Mouse (Mus musculus) cerebellum, adult 2 months (tissue): ENCODE measurements at regions not wholly inside any gene's neighbourhood (a gene's known extent, or its start where the extent isn't known, plus 50 kb on each side); places are given as distances from the start of the nearest gene placed in this dataset.

Experiments
- DNase-seq, 2 experiments: peaks; one replicate each; pipeline ENCODE4 v3.0.0; 2021
- H3K27ac ChIP-seq: fragments of 200-500 bp; 2 replicates; pipeline ENCODE4 v1.5.1; 2012; ENCODE audit warnings: low read length, control low read depth, inconsistent platforms; ENCODE audit not compliant: insufficient read depth
- H3K27me3 ChIP-seq: fragments of 200-500 bp; 2 replicates; pipeline ENCODE4 v1.6.1; 2012; ENCODE audit warnings: inconsistent platforms, mild to moderate bottlenecking, low read length, moderate library complexity; ENCODE audit not compliant: control insufficient read depth, insufficient read depth
- H3K4me1 ChIP-seq: fragments of 200-500 bp; 2 replicates; pipeline ENCODE4 v1.6.1; 2011; ENCODE audit warnings: low read length; ENCODE audit not compliant: control insufficient read depth, insufficient read depth
- H3K4me3 ChIP-seq: fragments of 200-500 bp; replicated peaks from 2 replicates; pipeline ENCODE3; 2011; ENCODE audit warnings: mild to moderate bottlenecking, low read depth, low read length, control low read depth; ENCODE audit not compliant: insufficient read depth
- CTCF ChIP-seq: fragments of 200-500 bp; IDR thresholded peaks from 2 replicates; pipeline ENCODE4 v1.5.1; 2011; ENCODE audit warnings: low read depth, mild to moderate bottlenecking, control low read depth, low read length, moderate library complexity, borderline replicate concordance; ENCODE audit not compliant: insufficient read depth
- POLR2A ChIP-seq: fragments of 200-500 bp; IDR thresholded peaks from 2 replicates; pipeline ENCODE4 v1.6.1; 2011; ENCODE audit warnings: low read length, control low read depth, borderline replicate concordance; ENCODE audit not compliant: insufficient read depth
- whole genome bisulfite sequencing: fragments of 180-500 bp; shearing (Covaris S2); methylation state at CpG from one replicate; pipeline ENCODE4 v1.1.7; 2018; 5-methylcytosine and 5-hydroxymethylcytosine counted together

DNA sequence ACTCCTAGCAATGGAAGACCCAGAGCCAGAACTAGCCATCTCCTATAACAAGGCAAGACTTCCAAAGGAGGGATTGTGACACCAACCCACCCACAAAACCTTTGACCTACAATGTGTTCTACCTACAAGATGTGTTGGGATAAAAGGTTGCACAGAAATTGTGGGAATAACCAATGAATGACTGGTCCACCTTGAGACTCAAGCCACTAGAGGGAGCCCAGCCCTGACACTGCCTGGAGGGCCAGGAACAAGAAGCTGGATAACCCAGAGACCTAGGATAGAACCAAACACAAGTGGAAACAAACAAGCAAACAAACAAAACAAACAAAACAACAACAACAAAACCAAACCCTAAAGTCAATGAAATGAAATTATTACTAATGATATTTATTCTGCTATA lies 288.8 kb downstream of the Dchs2 start:
- Histone ChIP-seq H3K27me3 (no peaks in the 10 kb centered on the region), H3K4me3 (no peak overlapping the region), H3K27ac (no peak overlapping the region), H3K4me1 (no peaks in the 10 kb centered on the region)
- TF ChIP-seq POLR2A (no peak), CTCF (no peak)
- no peak for DNase-seq

- H3K27ac ChIP-seq = no peak overlapping the region
- no peaks in the 10 kb centered on the region for H3K27me3 ChIP-seq
- no peaks in the 10 kb centered on the region for H3K4me1 ChIP-seq
- TF ChIP-seq POLR2A (no peak), CTCF (no peak)
- no peak overlapping the region for H3K4me3 ChIP-seq
- no peak for DNase-seq
- WGBS = 51% methylated on average over 7 of the region's 7 CpGs
These were observed 296.5 kb downstream of the Dchs2 start for GRCm38 (mm10) chr3:83424267-83424666.

- TF ChIP-seq CTCF (no peak), POLR2A (no peak)
- H3K27me3 ChIP-seq = no peaks in the 10 kb centered on the region
- no peaks in the 10 kb centered on the region for H3K4me1 ChIP-seq
- DNase-seq = no peak
- WGBS = 20% methylated on average over 3 of the region's 3 CpGs
- no peak overlapping the region for H3K4me3 ChIP-seq
- H3K27ac ChIP-seq = no peak overlapping the region
These were observed 301.6 kb downstream of the Dchs2 start for GRCm38 (mm10) chr3:83429376-83429775.

DNA sequence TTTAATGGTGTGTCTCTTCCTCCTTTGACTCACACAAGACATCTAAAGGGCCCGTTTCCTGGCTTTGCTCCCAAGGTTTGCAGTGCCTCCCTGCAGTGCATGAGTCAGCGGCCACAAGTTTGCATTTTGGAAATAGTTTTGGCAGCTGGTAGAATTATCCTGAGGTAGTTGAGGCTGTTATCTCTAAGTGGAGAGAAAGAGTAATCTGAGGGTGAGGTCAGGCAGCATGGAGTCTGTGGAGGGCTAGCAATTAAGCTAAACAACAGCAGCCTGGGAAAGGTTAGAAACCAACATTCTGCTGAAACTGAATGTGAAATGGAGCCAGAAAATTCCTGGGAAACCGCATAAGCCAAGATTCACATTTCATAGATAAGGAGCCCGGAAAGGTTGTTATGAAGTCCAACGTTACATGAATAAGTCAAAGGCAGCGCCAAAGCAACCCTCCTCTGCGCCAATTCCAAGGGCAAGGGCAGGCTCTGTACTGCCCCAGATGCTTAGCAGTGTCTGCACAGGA lies 318.5 kb downstream of the Dchs2 start:
- WGBS = 27% methylated on average over 7 of the region's 7 CpGs
- Histone ChIP-seq H3K27me3 (no peaks in the 10 kb centered on the region), H3K4me1 (no peaks in the 10 kb centered on the region), H3K27ac (no peak overlapping the region), H3K4me3 (no peak overlapping the region)
- no peak for DNase-seq
- no peak for TF ChIP-seq CTCF
- TF ChIP-seq POLR2A = no peak

DNA sequence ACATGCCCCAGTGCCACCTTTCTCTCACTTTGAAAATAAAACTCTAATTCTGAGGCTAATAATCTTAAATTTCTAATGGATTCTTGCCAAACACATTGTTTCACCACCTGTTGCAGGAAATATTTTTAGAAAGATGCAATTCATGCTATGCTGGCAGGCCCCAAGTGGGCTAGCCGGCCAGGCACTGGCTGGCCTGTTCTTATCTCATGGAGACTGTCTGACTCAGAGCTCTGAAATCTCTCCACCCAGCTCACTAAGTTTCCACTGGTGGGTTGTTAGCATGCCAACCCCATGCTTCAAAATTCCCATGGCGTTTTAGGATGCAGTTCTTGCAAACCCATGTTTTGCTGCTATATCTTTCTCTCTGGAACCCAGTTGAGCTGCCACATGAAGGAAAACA lies 315.5 kb upstream of the Sfrp2 start:
- H3K27ac ChIP-seq = no peak overlapping the region
- H3K4me3 ChIP-seq = no peak overlapping the region
- no peaks in the 10 kb centered on the region; the same call in 1 of the 2 replicates for H3K27me3 ChIP-seq
- 72% methylated on average over 2 of the region's 2 CpGs for WGBS
- no peak for DNase-seq
- no peaks in the 10 kb centered on the region for H3K4me1 ChIP-seq
- no peak for TF ChIP-seq POLR2A
- no peak for TF ChIP-seq CTCF

DNA sequence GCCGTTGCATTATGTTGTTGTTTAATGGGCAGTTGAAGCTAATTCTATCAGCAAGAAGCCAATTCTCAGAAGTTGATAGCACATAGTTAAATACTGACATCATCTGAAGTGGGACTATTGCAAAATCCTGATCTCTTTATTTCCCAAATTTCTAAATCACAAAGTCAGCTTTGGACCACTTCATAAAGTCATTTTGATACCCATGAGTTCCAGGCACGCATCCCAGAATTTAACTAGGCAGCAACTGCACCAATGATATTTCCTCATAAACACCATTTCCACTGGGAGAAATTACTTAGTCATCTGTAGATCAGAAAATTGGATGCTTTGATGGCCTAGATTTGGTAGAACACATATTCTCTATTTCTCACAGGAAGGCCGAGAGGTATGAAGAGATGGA lies 314.8 kb upstream of the Sfrp2 start:
- DNase-seq = no peak
- Histone ChIP-seq H3K4me1 (no peaks in the 10 kb centered on the region), H3K27me3 (no peaks in the 10 kb centered on the region; the same call in 1 of the 2 replicates), H3K4me3 (no peak overlapping the region), H3K27ac (no peak overlapping the region)
- WGBS = 87% methylated on average over 3 of the region's 3 CpGs
- no peak for TF ChIP-seq POLR2A
- TF ChIP-seq CTCF = no peak

- no peak overlapping the region for H3K27ac ChIP-seq
- H3K4me1 ChIP-seq = no peaks in the 10 kb centered on the region
- H3K27me3 ChIP-seq = no peaks in the 10 kb centered on the region; the same call in 1 of the 2 replicates
- H3K4me3 ChIP-seq = no peak overlapping the region
- no peak for DNase-seq
- WGBS = 19% methylated on average over 2 of the region's 2 CpGs
- no peak for TF ChIP-seq POLR2A
These were observed 312.7 kb upstream of the Sfrp2 start for GRCm38 (mm10) chr3:83453462-83453861.

GRCm38 (mm10) chr3:83458450-83458849 lies 307.7 kb upstream of the Sfrp2 start:
- no peaks in the 10 kb centered on the region for H3K27me3 ChIP-seq
- no peak for TF ChIP-seq POLR2A
- TF ChIP-seq CTCF = no peak
- 88% methylated on average over 1 of the region's 1 CpGs for WGBS

DNA sequence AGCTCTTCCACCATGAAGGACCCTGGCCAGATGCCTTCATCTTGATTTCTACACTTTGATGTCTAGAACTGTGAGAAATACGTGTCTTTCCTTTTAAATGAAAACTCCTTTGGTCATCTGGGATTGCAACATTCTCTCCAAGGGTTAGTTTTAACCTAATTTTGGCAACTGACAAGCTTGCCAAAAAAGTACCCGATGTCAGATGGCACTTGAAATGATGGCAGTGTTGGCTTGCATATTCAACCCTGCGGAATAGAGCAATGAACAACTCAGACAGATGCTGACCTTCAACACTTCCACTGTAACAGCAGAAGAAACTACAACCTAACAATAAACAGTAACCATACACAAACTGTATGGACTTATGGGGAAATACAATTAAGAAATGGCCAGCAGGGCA lies 286.9 kb upstream of the Sfrp2 start:
- no peak for DNase-seq
- Histone ChIP-seq H3K4me1 (no peaks in the 10 kb centered on the region), H3K27me3 (no peaks in the 10 kb centered on the region), H3K4me3 (no peak overlapping the region), H3K27ac (no peak overlapping the region)
- no peak for TF ChIP-seq CTCF
- no peak for TF ChIP-seq POLR2A
- 30% methylated on average over 3 of the region's 3 CpGs for WGBS

More at GRCm38 (mm10) chr3:83458450-83458849, 307.7 kb upstream of the Sfrp2 start:
- Histone ChIP-seq H3K27ac (no peak overlapping the region), H3K4me3 (no peak overlapping the region), H3K4me1 (no peaks in the 10 kb centered on the region)
- no peak for DNase-seq
